In genomic region chr2:70053803-70054202, GRCm38 (mm10) we compare ENCODE assay signal across 25 mouse cellular contexts. TPM values are rescaled to one million over a fixed set of nuclear protein-coding genes. Genes with fewer than 3 reads are reported as not detected.
DNase-seq lines count a peak whose midpoint lies in the region; ATAC-seq lines count a peak whose summit lies in the region.
"Had no signal": no experiment of that assay in that cellular context is flagged by ENCODE, and none has a peak within 500 bp of the region (broad histone marks: within the 10 kb centered on the region; RNA-seq: fewer than 3 reads in every experiment).

No protein-coding gene starts in this region.

- no peaks in the 10 kb centered on the region for H3K27me3 ChIP-seq in midbrain, embryonic 13.5 days
- H3K27me3 ChIP-seq in midbrain, embryonic 10.5 days (ENCODE audit: low read depth, poor library complexity, severe bottlenecking): no peaks in the 10 kb centered on the region
- no peaks in the 10 kb centered on the region for H3K27me3 ChIP-seq in forebrain, embryonic 15.5 days
- no peaks in the 10 kb centered on the region for H3K27me3 ChIP-seq in neural tube, embryonic 14.5 days (ENCODE audit: control insufficient read depth, insufficient read depth, low read length)
- H3K27me3 ChIP-seq: embryonic facial prominence, embryonic 15.5 days; kidney, embryonic 15.5 days; limb, embryonic 12.5 days; liver, embryonic 12.5 days had no signal

- no peak overlapping the region for H3K4me3 ChIP-seq in midbrain, embryonic 13.5 days (replicated peaks)
- no peak overlapping the region for H3K4me3 ChIP-seq in midbrain, embryonic 10.5 days
- H3K4me3 ChIP-seq in forebrain, embryonic 15.5 days: no peak overlapping the region
- no peak overlapping the region for H3K4me3 ChIP-seq in neural tube, embryonic 14.5 days (ENCODE audit: low read depth, low read length)
- H3K4me3 ChIP-seq: embryonic facial prominence, embryonic 15.5 days; kidney, embryonic 15.5 days; limb, embryonic 12.5 days; liver, embryonic 12.5 days had no signal

- DNase-seq in heart, adult 11 months: peak; percentile 24
- DNase-seq in heart, postnatal 14 days: no peak
- DNase-seq in midbrain, embryonic 10.5 days (ENCODE audit: low spot score): no peak
- no peak for DNase-seq in liver
- DNase-seq in right cerebral cortex, postnatal 25 days: no peak
- DNase-seq: adrenal gland, postnatal 25 days; cerebellum, adult 9-10 months; gastrocnemius, postnatal 10 days; kidney, adult 11 months; kidney, postnatal 36 days; lung, adult 18-20 months; lung, postnatal 10 days had no signal

- no peak overlapping the region for H3K4me2 ChIP-seq in midbrain, embryonic 13.5 days (replicated peaks)
- H3K4me2 ChIP-seq in forebrain, embryonic 15.5 days (replicated peaks): no peak overlapping the region
- no peak overlapping the region for H3K4me2 ChIP-seq in neural tube, embryonic 14.5 days (ENCODE audit: low read depth, low read length)
- H3K4me2 ChIP-seq: embryonic facial prominence, embryonic 15.5 days; heart, embryonic 11.5 days; kidney, embryonic 15.5 days; limb, embryonic 12.5 days; liver, embryonic 12.5 days had no signal

- intact Hi-C loops in heart, postnatal 14 days (cut with DNase I): no loop called here

- WGBS in midbrain, embryonic 13.5 days: 67% methylated on average over 9 of the region's 9 CpGs
- 94% methylated on average over 9 of the region's 9 CpGs for WGBS in midbrain, embryonic 10.5 days
- 28% methylated on average over 9 of the region's 9 CpGs for WGBS in forebrain, embryonic 15.5 days
- 50% methylated on average over 9 of the region's 9 CpGs for WGBS in neural tube, embryonic 14.5 days

- no peak overlapping the region for H3K9ac ChIP-seq in midbrain, embryonic 13.5 days (replicated peaks)
- no peak overlapping the region for H3K9ac ChIP-seq in forebrain, embryonic 15.5 days (replicated peaks)
- H3K9ac ChIP-seq in neural tube, embryonic 14.5 days (replicated peaks; ENCODE audit: low read depth, low read length): no peak overlapping the region
- H3K9ac ChIP-seq: embryonic facial prominence, embryonic 15.5 days; kidney, embryonic 15.5 days; limb, embryonic 12.5 days; liver, embryonic 12.5 days had no signal

- peak overlapping the region; percentile 62 for H3K27ac ChIP-seq in midbrain, embryonic 13.5 days
- no peak overlapping the region for H3K27ac ChIP-seq in midbrain, embryonic 10.5 days (replicated peaks)
- 0 out of 2 replicates have a peak overlapping the region, but pooled peaks have one; percentile 23 for H3K27ac ChIP-seq in forebrain, embryonic 15.5 days (replicated peaks)
- peak overlapping the region; percentile 55; the same call in 1 of the 2 replicates for H3K27ac ChIP-seq in neural tube, embryonic 14.5 days (ENCODE audit: low read depth, low read length)
- H3K27ac ChIP-seq: embryonic facial prominence, embryonic 15.5 days; kidney, embryonic 15.5 days; limb, embryonic 12.5 days; liver, embryonic 12.5 days; stomach, postnatal 0 days had no signal

- no peaks in the 10 kb centered on the region for H3K36me3 ChIP-seq in midbrain, embryonic 13.5 days
- H3K36me3 ChIP-seq in midbrain, embryonic 10.5 days: no peaks in the 10 kb centered on the region
- no peaks in the 10 kb centered on the region for H3K36me3 ChIP-seq in forebrain, embryonic 15.5 days
- no peaks in the 10 kb centered on the region for H3K36me3 ChIP-seq in neural tube, embryonic 14.5 days (ENCODE audit: control insufficient read depth, insufficient read depth, low read length)
- H3K36me3 ChIP-seq: embryonic facial prominence, embryonic 15.5 days; kidney, embryonic 15.5 days; limb, embryonic 12.5 days; liver, embryonic 12.5 days had no signal

- no peaks in the 10 kb centered on the region for H3K9me3 ChIP-seq in midbrain, embryonic 13.5 days
- no peaks in the 10 kb centered on the region for H3K9me3 ChIP-seq in midbrain, embryonic 10.5 days (replicated peaks)
- no peaks in the 10 kb centered on the region for H3K9me3 ChIP-seq in forebrain, embryonic 15.5 days
- H3K9me3 ChIP-seq in neural tube, embryonic 14.5 days (ENCODE audit: control insufficient read depth, low read length): no peaks in the 10 kb centered on the region
- H3K9me3 ChIP-seq: embryonic facial prominence, embryonic 15.5 days; kidney, embryonic 15.5 days; limb, embryonic 12.5 days; liver, embryonic 12.5 days had no signal

- H3K4me1 ChIP-seq in midbrain, embryonic 13.5 days (replicated peaks): peaks cover 13% of the 10 kb centered on the region
- H3K4me1 ChIP-seq in midbrain, embryonic 10.5 days: 0 out of 2 replicates have a peak, but pooled peaks cover 4% of the 10 kb centered on the region
- peaks cover 15% of the 10 kb centered on the region for H3K4me1 ChIP-seq in forebrain, embryonic 15.5 days
- H3K4me1 ChIP-seq in neural tube, embryonic 14.5 days (ENCODE audit: control insufficient read depth, insufficient read depth, low read length): peaks cover 4% of the 10 kb centered on the region; the same call in 1 of the 2 replicates
- H3K4me1 ChIP-seq: embryonic facial prominence, embryonic 15.5 days; kidney, embryonic 15.5 days; liver, embryonic 12.5 days had no signal

- peak; percentile 56; the same call in 1 of the 2 replicates for ATAC-seq in midbrain, embryonic 13.5 days
- ATAC-seq in forebrain, embryonic 15.5 days (replicated peaks): 0 out of 2 replicates have a peak, but pooled peaks have one; percentile 13
- ATAC-seq in neural tube, embryonic 14.5 days (ENCODE audit: low read depth): no peak; the same call in 1 of the 2 replicates
- ATAC-seq: CD4-positive, CD25-positive, alpha-beta regulatory T cell, adult 4 months; liver, embryonic 12.5 days had no signal

RNA-seq across cellular contexts. Expression of gene Myo3b, which starts 14.9 kb away (rescaled TPM):
- total RNA-seq in heart, postnatal 14 days (2021): under 1 TPM in 1 of 2 experiments, not detected in 1; 0.05 TPM
- 0.17 and 0.19 TPM in 2 replicates for polyA plus RNA-seq in midbrain, embryonic 13.5 days (2015; fragmentation: Nextera tagmentation; extraction: Ambion mirVana)
- polyA plus RNA-seq in midbrain, embryonic 10.5 days (2016; fragmentation: Nextera tagmentation; extraction: Ambion mirVana): not detected in 2 replicates
- 0.22 and 0.24 TPM in 2 replicates for polyA plus RNA-seq in forebrain, embryonic 15.5 days (2015; fragmentation: Nextera tagmentation; extraction: Ambion mirVana)
- polyA plus RNA-seq in neural tube, embryonic 14.5 days (2014; fragmentation: Nextera tagmentation; extraction: Ambion mirVana): 0.17 and 0.21 TPM in 2 replicates
- total RNA-seq: adrenal gland, postnatal 25 days; common myeloid progenitor, adult 5-6 weeks; granulocyte monocyte progenitor cell, adult 5-6 weeks had no signal
- polyA plus RNA-seq: embryonic facial prominence, embryonic 15.5 days; limb, embryonic 12.5 days; liver, embryonic 12.5 days; small intestine, adult 2 months had no signal
